Mouse (Mus musculus): Measurements from ENCODE around the gene Lsamp. TPM values are rescaled to one million over a fixed set of nuclear protein-coding genes. Genes with fewer than 3 reads are reported as not detected.

The Lsamp gene
- polyA plus RNA-seq, 1 experiment, result 0.31 TPM

DNA sequence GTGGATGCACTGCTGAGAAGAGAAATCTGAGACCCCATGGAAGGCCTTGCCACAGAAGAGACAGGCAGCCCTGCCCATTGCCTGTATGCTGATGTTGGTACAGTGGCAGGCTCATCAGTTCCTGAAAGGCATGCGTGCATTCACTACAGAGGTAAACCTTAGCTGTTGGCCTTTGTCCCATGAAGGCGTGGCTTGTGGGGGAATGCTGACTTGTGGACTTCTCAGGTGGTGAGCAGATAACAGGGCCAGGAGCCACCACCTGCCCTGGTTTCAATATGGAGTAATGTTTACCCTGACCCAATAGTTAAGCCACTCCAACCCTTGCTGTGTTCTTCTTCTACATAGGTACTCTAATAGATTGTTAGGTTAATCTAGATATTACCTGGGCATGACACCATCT is 415.4 kb downstream of the Lsamp start:
- no peaks in the 10 kb centered on the region for H3K27me3 ChIP-seq (ENCODE audit: control insufficient read depth, insufficient read depth, low read length)
- TF ChIP-seq CTCF (IDR thresholded peaks at IDR 0.05; ENCODE audit: control insufficient read depth, insufficient read depth, insufficient replicate concordance, low read depth, low read length) (no peak), POLR2A (IDR thresholded peaks at IDR 0.05; ENCODE audit: control insufficient read depth, low read depth, low read length) (no peak)
- H3K36me3 ChIP-seq (ENCODE audit: control insufficient read depth, insufficient read depth, low read length), result no peaks in the 10 kb centered on the region
- no peak overlapping the region for H3K4me3 ChIP-seq (ENCODE audit: control insufficient read depth, low read depth, low read length)
- no peaks in the 10 kb centered on the region for H3K4me1 ChIP-seq (ENCODE audit: control insufficient read depth, insufficient read depth, low read length)
- H3K27ac ChIP-seq (ENCODE audit: control insufficient read depth, insufficient read depth, low read depth, low read length), result no peak overlapping the region

- Histone ChIP-seq H3K36me3 (ENCODE audit: control insufficient read depth, insufficient read depth, low read length) (no peaks in the 10 kb centered on the region), H3K4me3 (ENCODE audit: control insufficient read depth, low read depth, low read length) (no peak overlapping the region), H3K4me1 (ENCODE audit: control insufficient read depth, insufficient read depth, low read length) (no peaks in the 10 kb centered on the region), H3K27me3 (ENCODE audit: control insufficient read depth, insufficient read depth, low read length) (no peaks in the 10 kb centered on the region), H3K27ac (ENCODE audit: control insufficient read depth, insufficient read depth, low read depth, low read length) (no peak overlapping the region)
- TF ChIP-seq POLR2A (IDR thresholded peaks at IDR 0.05; ENCODE audit: control insufficient read depth, low read depth, low read length), result no peak
- TF ChIP-seq CTCF (IDR thresholded peaks at IDR 0.05; ENCODE audit: control insufficient read depth, insufficient read depth, insufficient replicate concordance, low read depth, low read length), result no peak
These were observed 450.1 kb downstream of the Lsamp start for GRCm38 (mm10) chr16:40434280-40434679.

DNA sequence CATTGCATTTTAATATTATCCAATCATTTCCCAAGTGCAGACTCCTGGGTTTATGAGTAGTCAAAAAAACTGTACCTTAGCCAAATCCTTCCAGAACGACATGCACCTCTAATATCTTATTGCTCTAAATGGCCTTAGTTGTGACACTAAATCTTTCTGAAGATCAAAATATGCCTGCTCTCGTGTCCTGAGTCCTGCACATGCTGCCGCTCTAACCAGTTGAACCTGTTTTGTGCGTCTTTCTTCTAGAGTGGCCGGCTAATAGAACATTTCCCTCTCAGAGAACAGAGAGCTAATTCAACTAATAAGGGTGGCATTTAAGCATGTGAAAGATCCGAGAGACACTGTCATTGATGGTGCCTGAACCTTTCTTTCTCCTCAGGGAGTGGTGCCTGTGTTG is 452.3 kb downstream of the Lsamp start:
- Histone ChIP-seq H3K27ac (ENCODE audit: control insufficient read depth, insufficient read depth, low read depth, low read length) (no peak overlapping the region), H3K4me1 (ENCODE audit: control insufficient read depth, insufficient read depth, low read length) (no peaks in the 10 kb centered on the region), H3K36me3 (ENCODE audit: control insufficient read depth, insufficient read depth, low read length) (no peaks in the 10 kb centered on the region), H3K27me3 (ENCODE audit: control insufficient read depth, insufficient read depth, low read length) (no peaks in the 10 kb centered on the region), H3K4me3 (ENCODE audit: control insufficient read depth, low read depth, low read length) (no peak overlapping the region)
- TF ChIP-seq CTCF (IDR thresholded peaks at IDR 0.05; ENCODE audit: control insufficient read depth, insufficient read depth, insufficient replicate concordance, low read depth, low read length) (no peak), POLR2A (IDR thresholded peaks at IDR 0.05; ENCODE audit: control insufficient read depth, low read depth, low read length) (no peak)

DNA sequence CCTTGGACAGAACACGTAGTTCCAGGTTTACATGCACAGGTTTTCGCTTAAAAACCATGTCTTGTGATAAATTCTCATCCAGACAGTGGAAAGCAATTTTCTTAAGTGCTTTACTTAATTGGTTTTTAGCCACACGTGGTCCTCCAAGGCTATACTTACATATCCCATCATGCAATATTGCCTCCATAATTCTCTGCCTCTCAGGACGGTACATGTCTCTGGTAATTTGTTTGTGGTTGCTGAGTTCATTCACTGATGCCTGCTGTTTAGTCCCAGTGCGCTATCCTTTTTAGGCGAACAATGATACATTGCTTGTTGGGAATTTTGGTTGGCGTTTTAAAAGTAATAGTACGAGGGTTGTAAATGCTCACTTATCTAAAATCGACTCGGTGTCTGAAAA is 453.7 kb downstream of the Lsamp start:
- Histone ChIP-seq H3K27me3 (ENCODE audit: control insufficient read depth, insufficient read depth, low read length) (no peaks in the 10 kb centered on the region), H3K4me3 (ENCODE audit: control insufficient read depth, low read depth, low read length) (no peak overlapping the region; the same call in 1 of the 2 replicates), H3K4me1 (ENCODE audit: control insufficient read depth, insufficient read depth, low read length) (no peaks in the 10 kb centered on the region)

GRCm38 (mm10) chr16:40438876-40439275 is 454.7 kb downstream of the Lsamp start:
- no peaks in the 10 kb centered on the region for H3K36me3 ChIP-seq (ENCODE audit: control insufficient read depth, insufficient read depth, low read length)
- no peaks in the 10 kb centered on the region for H3K4me1 ChIP-seq (ENCODE audit: control insufficient read depth, insufficient read depth, low read length)
- no peak for TF ChIP-seq POLR2A (IDR thresholded peaks at IDR 0.05; ENCODE audit: control insufficient read depth, low read depth, low read length)
- no peak for TF ChIP-seq CTCF (IDR thresholded peaks at IDR 0.05; ENCODE audit: control insufficient read depth, insufficient read depth, insufficient replicate concordance, low read depth, low read length)
- H3K4me3 ChIP-seq (ENCODE audit: control insufficient read depth, low read depth, low read length), result no peak overlapping the region
- H3K27ac ChIP-seq (ENCODE audit: control insufficient read depth, insufficient read depth, low read depth, low read length), result no peak overlapping the region
- H3K27me3 ChIP-seq (ENCODE audit: control insufficient read depth, insufficient read depth, low read length), result no peaks in the 10 kb centered on the region

More for the DNA sequence above, 453.7 kb downstream of the Lsamp start:
- no peaks in the 10 kb centered on the region for H3K36me3 ChIP-seq (ENCODE audit: control insufficient read depth, insufficient read depth, low read length)
- H3K27ac ChIP-seq (ENCODE audit: control insufficient read depth, insufficient read depth, low read depth, low read length), result no peak overlapping the region
- TF ChIP-seq POLR2A (IDR thresholded peaks at IDR 0.05; ENCODE audit: control insufficient read depth, low read depth, low read length), result no peak
- TF ChIP-seq CTCF (IDR thresholded peaks at IDR 0.05; ENCODE audit: control insufficient read depth, insufficient read depth, insufficient replicate concordance, low read depth, low read length), result no peak

DNA sequence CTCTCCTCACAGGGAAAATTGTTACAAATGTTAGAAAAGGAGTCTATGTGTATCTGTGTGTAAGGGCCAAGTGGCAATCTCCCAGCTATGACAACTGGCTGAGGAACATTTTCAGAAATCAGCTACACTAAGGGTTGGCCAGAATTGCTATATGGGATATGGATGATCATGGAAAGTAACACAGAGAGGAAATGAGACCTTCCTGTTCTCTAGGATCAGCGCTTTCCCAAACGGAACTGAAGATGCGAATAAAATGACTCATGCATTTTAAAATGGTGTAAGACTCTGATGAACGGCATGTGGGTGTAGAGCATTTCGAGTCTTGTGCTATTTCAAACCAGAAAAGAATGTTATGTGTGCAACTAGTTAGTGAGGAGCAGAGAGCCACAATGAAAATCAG is 462.4 kb downstream of the Lsamp start:
- Histone ChIP-seq H3K36me3 (ENCODE audit: control insufficient read depth, insufficient read depth, low read length) (no peaks in the 10 kb centered on the region), H3K4me1 (ENCODE audit: control insufficient read depth, insufficient read depth, low read length) (no peaks in the 10 kb centered on the region), H3K27ac (ENCODE audit: control insufficient read depth, insufficient read depth, low read depth, low read length) (no peak overlapping the region), H3K4me3 (ENCODE audit: control insufficient read depth, low read depth, low read length) (no peak overlapping the region), H3K27me3 (ENCODE audit: control insufficient read depth, insufficient read depth, low read length) (no peaks in the 10 kb centered on the region)
- no peak for TF ChIP-seq POLR2A (IDR thresholded peaks at IDR 0.05; ENCODE audit: control insufficient read depth, low read depth, low read length)
- TF ChIP-seq CTCF (IDR thresholded peaks at IDR 0.05; ENCODE audit: control insufficient read depth, insufficient read depth, insufficient replicate concordance, low read depth, low read length), result no peak

- Histone ChIP-seq H3K27ac (ENCODE audit: control insufficient read depth, insufficient read depth, low read depth, low read length) (no peak overlapping the region), H3K4me1 (ENCODE audit: control insufficient read depth, insufficient read depth, low read length) (no peaks in the 10 kb centered on the region), H3K4me3 (ENCODE audit: control insufficient read depth, low read depth, low read length) (no peak overlapping the region), H3K27me3 (ENCODE audit: control insufficient read depth, insufficient read depth, low read length) (no peaks in the 10 kb centered on the region), H3K36me3 (ENCODE audit: control insufficient read depth, insufficient read depth, low read length) (no peaks in the 10 kb centered on the region)
- TF ChIP-seq POLR2A (IDR thresholded peaks at IDR 0.05; ENCODE audit: control insufficient read depth, low read depth, low read length) (no peak), CTCF (IDR thresholded peaks at IDR 0.05; ENCODE audit: control insufficient read depth, insufficient read depth, insufficient replicate concordance, low read depth, low read length) (no peak)
These were observed 479.4 kb downstream of the Lsamp start for GRCm38 (mm10) chr16:40463411-40464058.
